Mouse (Mus musculus): ENCODE results near the gene Rln3.

Gene Rln3

DNA sequence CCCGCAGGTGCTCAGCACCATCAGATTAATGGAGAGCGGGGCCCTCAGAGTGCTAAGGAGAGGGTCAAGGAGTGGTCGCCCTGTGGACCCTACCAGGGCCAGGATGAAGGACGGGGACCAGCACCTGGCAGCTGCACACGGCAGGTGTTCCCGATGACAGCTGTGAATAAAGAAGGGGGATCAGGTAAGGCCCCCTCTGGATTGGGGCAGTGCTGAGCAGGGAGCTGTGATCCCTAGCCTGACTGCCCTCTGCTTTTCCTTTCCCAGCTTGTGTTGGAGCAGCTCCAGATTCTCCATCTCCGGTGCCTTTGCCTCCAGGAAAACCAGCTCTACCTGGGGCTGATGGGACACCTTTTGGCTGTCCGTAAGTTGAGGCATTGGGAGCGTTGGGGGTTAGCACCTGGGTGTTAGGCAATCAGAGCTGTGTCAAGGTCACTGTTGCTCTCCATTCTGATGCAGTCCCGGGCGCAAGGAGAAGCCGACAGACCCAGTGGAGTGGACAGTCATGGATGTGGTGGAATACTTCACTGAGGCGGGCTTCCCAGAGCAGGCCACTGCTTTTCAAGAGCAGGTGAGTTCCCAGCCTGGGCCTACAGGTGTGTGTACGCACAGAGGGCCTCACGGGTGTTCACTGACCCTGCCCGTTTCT, 45.6 kb downstream of the Rln3 start:
- CTCF ChIA-PET, result interaction anchor here (0.5 to 1.1 kb wide), 7 partner anchors 9 to 330 kb away, joined by 3 to 10 read pairs (median 3); partner anchors contain the start of genes Asf1b (in 1 of the 4) and Gm10644 (in 1 of the 4)
- POLR2A ChIA-PET, result interaction anchor here in 3 of 4 experiments (0.6 to 4.5 kb wide), 10 partner anchors 9 to 285 kb away, joined by 3 to 29 read pairs (median 4); partner anchors contain the start of genes Asf1b (in 2 of the 3), Gm10644 (in 2 of the 3), Dcaf15 (in 1 of the 3) and Ddx39 (in 1 of the 3)

DNA sequence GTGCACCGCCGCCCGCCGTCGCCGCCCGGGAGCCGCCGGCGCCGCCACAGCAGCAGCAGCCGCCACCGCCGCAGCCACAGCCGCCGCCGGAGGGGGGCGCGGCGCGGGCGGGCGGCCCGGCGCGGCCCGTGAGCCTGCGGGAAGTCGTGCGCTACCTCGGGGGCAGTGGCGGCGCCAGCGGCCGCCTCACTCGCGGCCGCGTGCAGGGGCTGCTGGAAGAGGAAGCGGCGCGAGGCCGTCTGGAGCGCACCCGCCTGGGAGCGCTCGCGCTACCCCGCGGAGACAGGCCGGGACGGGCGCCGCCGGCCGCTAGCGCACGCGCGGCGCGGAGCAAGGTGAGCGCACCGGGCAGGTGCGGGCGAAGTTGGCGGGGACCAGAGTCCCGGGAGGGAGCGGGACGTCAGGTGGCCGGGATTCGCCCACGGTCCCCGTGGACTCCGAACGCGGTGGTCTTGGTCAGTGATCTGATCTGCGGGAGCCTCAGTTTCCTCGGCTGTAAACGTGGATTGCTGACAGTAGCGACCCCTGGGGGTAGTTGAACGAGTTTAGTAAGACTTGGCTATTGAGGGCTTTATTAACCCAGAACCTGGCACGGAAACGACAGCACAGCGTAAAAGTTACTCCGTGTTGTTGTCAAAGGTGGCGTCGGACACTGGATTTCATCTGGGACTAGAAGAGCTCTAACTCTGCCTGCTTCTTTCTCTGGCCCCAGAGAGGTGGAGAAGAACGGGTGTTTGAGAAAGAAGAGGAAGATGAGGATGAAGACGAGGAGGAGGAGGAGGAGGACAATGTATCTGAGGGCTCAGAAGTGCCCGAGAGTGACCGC, 46.4 kb downstream of the Rln3 start:
- ChIA-PET POLR2A (interaction anchor here (0.6 to 4.5 kb wide), 13 partner anchors 10 to 981 kb away, joined by 3 to 29 read pairs (median 3); partner anchors contain the start of genes Asf1b (in 1 of the 4), Ddx39 (in 1 of the 4) and Gm10644 (in 1 of the 4)), CTCF (interaction anchor here (0.7 to 1.8 kb wide), 8 partner anchors 10 to 363 kb away, joined by 3 to 14 read pairs (median 3); partner anchors contain the start of genes Asf1b (in 2 of the 4) and Gm10644 (in 2 of the 4))

DNA sequence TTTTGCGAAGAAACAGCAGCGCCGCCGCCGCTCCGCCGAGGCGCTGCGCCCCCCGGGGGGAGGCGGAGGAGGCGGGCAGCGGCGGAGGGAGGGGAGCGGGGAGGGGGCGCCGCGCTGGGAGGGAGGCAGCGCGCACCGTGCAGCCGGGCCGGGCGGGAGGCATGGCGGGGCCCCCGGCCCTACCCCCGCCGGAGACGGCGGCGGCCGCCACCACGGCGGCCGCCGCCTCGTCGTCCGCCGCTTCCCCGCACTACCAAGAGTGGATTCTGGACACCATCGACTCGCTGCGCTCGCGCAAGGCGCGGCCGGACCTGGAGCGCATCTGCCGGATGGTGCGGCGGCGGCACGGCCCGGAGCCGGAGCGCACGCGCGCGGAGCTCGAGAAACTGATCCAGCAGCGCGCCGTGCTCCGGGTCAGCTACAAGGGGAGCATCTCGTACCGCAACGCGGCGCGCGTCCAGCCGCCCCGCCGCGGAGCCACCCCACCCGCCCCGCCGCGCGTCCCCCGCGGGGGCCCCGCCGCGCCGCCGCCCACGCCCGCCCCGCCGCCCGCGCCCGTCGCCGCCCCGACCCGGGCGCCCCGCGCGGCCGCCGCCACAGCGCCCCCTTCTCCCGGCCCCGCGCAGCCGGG, 47.2 kb downstream of the Rln3 start, which contains the start of gene Samd1:
TSS of gene Samd1 (plus strand) at position 162 of the 631 bp plus-strand sequence.
- POLR2A ChIA-PET, result interaction anchor here (0.6 to 3.3 kb wide), 11 partner anchors 11 to 981 kb away, joined by 3 to 20 read pairs (median 3); partner anchors contain the start of genes Asf1b (in 1 of the 4), Gm10644 (in 1 of the 4) and Rfx1 (in 1 of the 4)
- CTCF ChIA-PET, result interaction anchor here in 3 of 4 experiments (0.6 to 1.8 kb wide), 7 partner anchors 11 to 362 kb away, joined by 3 to 14 read pairs (median 5); partner anchors contain the start of genes Asf1b (in 2 of the 3) and Gm10644 (in 2 of the 3)

DNA sequence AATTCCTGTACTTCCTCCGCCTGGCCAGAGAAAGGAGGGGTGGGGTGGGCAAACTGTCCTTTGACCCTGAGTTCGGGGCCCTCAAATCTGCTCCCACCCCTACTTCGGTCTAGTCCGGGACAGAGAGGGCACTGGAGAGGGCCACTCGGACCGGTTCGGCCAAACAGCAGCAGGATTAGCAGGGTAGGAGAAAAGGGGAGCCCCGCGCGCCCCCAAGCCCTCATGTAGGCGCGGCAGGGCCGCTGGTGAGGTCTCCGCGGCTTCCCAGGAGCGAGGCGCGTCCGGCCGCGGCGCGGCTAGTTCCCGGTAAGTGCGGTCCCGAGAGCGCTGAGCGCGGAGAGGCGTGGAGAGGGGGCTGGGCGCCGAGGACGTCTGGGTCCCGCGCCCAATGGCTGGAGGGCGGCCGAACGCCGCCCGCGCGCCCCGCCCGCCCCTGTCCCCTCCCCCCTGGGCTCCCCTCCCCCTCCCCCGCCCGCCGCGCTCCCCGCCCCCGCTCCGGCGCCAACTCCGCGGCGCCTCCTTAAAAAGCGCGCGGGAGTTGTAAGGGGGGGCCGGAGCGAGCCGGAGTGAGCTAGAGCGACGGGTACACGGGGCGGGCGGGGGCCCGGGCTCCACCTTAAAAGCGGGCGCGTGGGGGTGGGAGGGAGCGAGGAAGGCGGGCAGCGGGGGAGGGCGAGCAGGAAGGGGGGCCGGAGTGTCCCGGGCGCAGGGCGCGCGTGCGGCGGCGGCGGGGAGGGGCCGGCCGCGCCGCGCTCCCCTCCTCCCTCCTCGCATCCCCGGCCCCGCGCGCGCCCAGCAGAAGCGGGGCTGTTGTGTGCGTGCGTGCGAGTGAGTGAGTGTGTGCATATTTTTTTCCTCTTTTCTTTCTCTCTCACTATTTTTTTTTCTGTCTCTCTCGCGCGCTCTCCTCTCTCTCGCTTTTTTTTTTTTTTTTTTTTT, 48.0 kb downstream of the Rln3 start:
- POLR2A ChIA-PET, result interaction anchor here in 3 of 4 experiments (0.6 to 3.3 kb wide), 11 partner anchors 9 to 282 kb away, joined by 3 to 20 read pairs (median 3); partner anchors contain the start of genes Asf1b (in 1 of the 3), Ddx39 (in 1 of the 3), Gm10644 (in 1 of the 3) and Rfx1 (in 1 of the 3)
- CTCF ChIA-PET, result interaction anchor here in 2 of 4 experiments (0.6 to 1.8 kb wide), 7 partner anchors 11 to 542 kb away, joined by 3 to 14 read pairs (median 5); partner anchors contain the start of genes Asf1b (in 2 of the 2) and Gm10644 (in 2 of the 2)

DNA sequence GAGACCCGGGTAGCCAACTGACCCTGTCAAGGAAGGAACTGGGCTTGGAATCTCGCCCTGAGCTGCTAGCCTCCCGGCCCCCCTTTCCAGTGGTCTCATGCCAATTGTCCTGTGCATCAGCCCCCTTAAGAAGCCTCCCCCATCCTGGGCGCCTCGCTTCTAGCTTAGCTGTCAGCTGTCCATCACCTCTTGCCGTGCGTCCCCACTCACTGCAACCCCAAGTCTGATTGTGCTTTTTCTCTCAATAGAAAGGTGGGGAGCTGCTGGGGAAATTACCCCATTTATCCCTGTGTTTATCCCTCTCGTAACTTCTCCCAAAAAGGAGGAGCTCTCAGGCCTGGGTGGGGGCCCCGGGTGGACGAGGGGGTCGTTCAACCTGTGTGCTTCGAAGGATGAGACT, 48.8 kb downstream of the Rln3 start:
- ChIA-PET CTCF (no interaction called here), POLR2A (interaction anchor here in 3 of 4 experiments (0.7 to 3.3 kb wide), 4 partner anchors 13 to 281 kb away, joined by 3 to 20 read pairs (median 4); partner anchors contain the start of genes Ddx39 (in 2 of the 3), Asf1b (in 1 of the 3) and Gm10644 (in 1 of the 3))

DNA sequence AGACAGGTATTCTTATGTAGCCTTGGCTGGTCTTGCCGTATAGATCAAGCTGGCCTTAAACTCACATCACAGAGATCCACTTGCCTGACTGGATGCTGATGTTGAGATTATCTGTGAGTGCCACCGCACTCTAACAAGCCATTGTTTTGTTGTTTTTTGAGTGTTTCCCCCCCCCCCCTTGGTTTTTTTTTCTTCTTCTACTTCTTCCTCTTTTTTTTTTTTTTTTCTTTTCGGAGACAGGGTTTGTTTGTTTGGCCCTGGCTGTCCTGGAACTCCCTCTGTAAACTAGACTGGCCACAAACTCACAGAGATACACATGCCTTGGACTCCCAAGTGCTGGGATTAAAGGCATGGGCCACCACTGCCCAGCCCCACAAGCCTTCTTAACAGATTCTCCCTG, 50.8 kb downstream of the Rln3 start:
- POLR2A ChIA-PET, result interaction anchor here in 2 of 4 experiments (0.7 to 1.8 kb wide), 5 partner anchors 9 to 504 kb away, joined by 3 to 7 read pairs (median 4); partner anchors contain the start of genes Asf1b (in 2 of the 2) and Gm10644 (in 2 of the 2)
- CTCF ChIA-PET, result interaction anchor here in 1 of 4 experiments (0.5 kb wide), 1 partner anchor 24 kb away, joined by 3 read pairs; no protein-coding TSS in a partner anchor

Measured in embryonic stem cell, embryonic (primary cell).